Mouse (Mus musculus): Measurements from ENCODE around the gene Tbc1d1. TPM values are rescaled to one million over a fixed set of nuclear protein-coding genes. Genes with fewer than 3 reads are reported as not detected.

The Tbc1d1 gene
- polyA plus RNA-seq, 1 experiment from 2014 or later, result 58.7 TPM

DNA sequence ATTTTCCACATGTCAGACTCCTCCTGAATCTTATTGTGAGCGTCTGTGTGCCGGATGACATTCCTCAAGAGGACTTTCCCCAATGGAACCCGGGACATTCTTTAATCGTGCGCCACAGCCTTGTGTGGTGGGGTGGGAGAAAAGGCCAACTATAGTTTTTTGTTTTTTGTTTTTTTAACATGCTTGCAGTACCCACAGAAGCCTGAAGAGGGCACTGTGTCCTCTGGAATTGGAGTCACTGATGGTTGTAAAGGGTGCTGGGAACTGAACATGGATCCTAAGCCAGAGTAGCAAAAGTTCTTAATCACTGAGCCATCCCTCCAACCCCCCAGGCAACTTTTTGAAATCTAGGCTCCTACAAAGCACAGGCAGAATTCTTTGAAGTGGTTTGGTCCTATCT is 34.8 kb downstream of the Tbc1d1 start:
- ATAC-seq (ENCODE audit: insufficient read depth) (no peak), DNase-seq (no peak)
- peak; percentile 32 for TF ChIP-seq CTCF (IDR thresholded peaks at IDR 0.05; ENCODE audit: low read depth)
- 93% methylated on average over 5 of the region's 5 CpGs for WGBS
- Histone ChIP-seq H3K36me3 (ENCODE audit: insufficient read depth) (peaks cover 8% of the 10 kb centered on the region), H3K9me3 (ENCODE audit: low read depth, low read length) (peaks cover 5% of the 10 kb centered on the region; the same call in 1 of the 2 replicates), H3K4me1 (ENCODE audit: insufficient read depth) (no peaks in the 10 kb centered on the region), H3K4me3 (ENCODE audit: low read depth, low read length) (no peak overlapping the region), H3K27ac (ENCODE audit: low read depth) (no peak overlapping the region), H3K27me3 (ENCODE audit: insufficient read depth, low read length) (no peaks in the 10 kb centered on the region), H3K9ac (no peak overlapping the region), H3K4me2 (no peak overlapping the region)

DNA sequence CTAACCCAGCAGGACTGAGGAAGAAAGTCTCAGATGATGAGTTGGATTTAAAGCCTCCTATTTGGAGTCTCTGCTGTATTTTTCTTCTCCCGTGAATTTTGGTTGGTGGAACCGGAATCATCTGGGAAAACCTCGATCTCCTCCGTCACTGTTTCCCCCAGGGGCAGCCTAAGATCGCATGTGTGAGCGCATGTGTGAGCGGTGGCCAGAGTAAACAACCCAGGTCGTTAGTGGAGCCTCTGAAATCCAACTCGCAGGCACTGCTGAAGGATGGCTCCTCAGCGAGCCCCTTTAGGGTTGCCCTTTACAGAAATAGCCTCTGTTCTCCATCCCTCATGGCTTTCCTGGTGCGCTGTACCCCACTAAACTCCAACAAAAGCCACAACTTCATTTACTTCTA is 37.2 kb downstream of the Tbc1d1 start:
- H3K4me1 ChIP-seq (ENCODE audit: insufficient read depth), result peaks cover 10% of the 10 kb centered on the region; the same call in 1 of the 2 replicates
- no peak overlapping the region for H3K27ac ChIP-seq (ENCODE audit: low read depth)
- DNase-seq (peak; percentile 56), ATAC-seq (ENCODE audit: insufficient read depth) (0 out of 2 replicates have a peak, but pooled peaks have one; percentile 51)
- no peaks in the 10 kb centered on the region for H3K27me3 ChIP-seq (ENCODE audit: insufficient read depth, low read length)
- H3K4me2 ChIP-seq, result no peak overlapping the region
- TF ChIP-seq CTCF (IDR thresholded peaks at IDR 0.05; ENCODE audit: low read depth), result no peak
- 31% methylated on average over 11 of the region's 11 CpGs for WGBS
- H3K4me3 ChIP-seq (ENCODE audit: low read depth, low read length), result no peak overlapping the region
- peaks cover 13% of the 10 kb centered on the region for H3K36me3 ChIP-seq (ENCODE audit: insufficient read depth)
- no peak overlapping the region for H3K9ac ChIP-seq
- peaks cover 5% of the 10 kb centered on the region; the same call in 1 of the 2 replicates for H3K9me3 ChIP-seq (ENCODE audit: low read depth, low read length)

DNA sequence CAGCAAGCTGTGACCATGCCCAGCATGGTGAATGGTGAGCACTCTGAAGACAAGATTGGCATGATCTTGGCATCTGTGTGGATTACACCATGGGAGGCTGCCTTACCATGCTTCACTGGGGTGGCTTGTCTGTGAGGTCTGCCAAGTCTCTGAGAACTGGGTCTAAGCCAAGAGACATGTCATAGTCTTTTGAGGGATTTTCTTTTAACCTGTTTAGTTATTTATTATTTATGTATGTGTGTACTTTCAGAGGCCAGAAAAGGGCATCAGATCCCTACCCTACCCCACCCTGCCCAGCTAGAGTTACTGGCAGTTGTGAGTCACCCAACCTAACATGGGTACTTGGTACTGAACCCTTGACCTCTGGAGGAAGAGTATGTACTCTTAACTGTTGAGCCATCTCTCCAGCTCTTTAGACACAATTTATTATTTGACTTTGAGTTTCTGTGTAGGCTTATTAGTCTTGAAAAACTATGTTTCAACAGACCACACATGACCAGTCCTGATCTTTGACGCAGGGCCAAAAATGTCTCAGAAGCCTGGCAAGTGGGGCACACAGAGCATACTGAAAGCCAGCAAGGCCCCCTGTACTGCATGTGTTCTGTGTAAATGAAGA is 40.3 kb downstream of the Tbc1d1 start:
- peaks cover 10% of the 10 kb centered on the region; the same call in 1 of the 2 replicates for H3K4me1 ChIP-seq (ENCODE audit: insufficient read depth)
- H3K27me3 ChIP-seq (ENCODE audit: insufficient read depth, low read length), result no peaks in the 10 kb centered on the region
- DNase-seq, result no peak
- peak; percentile 19; the same call in 1 of the 2 replicates for ATAC-seq (ENCODE audit: insufficient read depth)
- 75% methylated on average over 1 of the region's 1 CpGs for WGBS
- H3K9me3 ChIP-seq (ENCODE audit: low read depth, low read length), result no peaks in the 10 kb centered on the region; the same call in 1 of the 2 replicates
- H3K4me2 ChIP-seq, result no peak overlapping the region
- H3K36me3 ChIP-seq (ENCODE audit: insufficient read depth), result 0 out of 2 replicates have a peak, but pooled peaks cover 5% of the 10 kb centered on the region
- H3K27ac ChIP-seq (ENCODE audit: low read depth), result peak overlapping the region; percentile 30; the same call in 1 of the 2 replicates
- no peak overlapping the region for H3K4me3 ChIP-seq (ENCODE audit: low read depth, low read length)
- no peak overlapping the region for H3K9ac ChIP-seq
- no peak for TF ChIP-seq CTCF (IDR thresholded peaks at IDR 0.05; ENCODE audit: low read depth)

DNA sequence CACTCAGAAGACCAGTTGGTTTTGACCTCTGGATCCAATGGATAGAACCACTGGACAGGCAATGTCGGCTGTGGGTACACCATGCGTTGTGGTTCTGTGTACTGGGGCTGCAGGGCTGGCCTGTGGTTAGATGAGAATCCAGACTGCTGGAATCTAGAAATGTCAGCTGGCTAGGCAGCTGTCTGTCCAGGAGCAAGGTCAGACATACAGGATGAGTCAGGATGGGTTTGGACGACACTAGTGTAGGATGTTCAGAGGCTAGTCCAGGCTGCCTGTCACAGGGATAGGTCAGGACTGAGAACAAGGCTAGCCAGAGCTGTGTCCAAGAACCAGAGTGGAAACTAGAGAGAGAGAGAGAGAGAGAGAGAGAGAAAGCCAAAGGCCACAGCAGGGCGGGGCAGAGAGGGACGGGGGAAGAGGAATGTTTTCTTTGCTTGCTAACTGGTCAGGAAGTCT is 40.8 kb downstream of the Tbc1d1 start:
- H3K4me3 ChIP-seq (ENCODE audit: low read depth, low read length), result no peak overlapping the region
- H3K4me1 ChIP-seq (ENCODE audit: insufficient read depth), result peaks cover 10% of the 10 kb centered on the region; the same call in 1 of the 2 replicates
- H3K27me3 ChIP-seq (ENCODE audit: insufficient read depth, low read length), result no peaks in the 10 kb centered on the region
- DNase-seq (no peak), ATAC-seq (ENCODE audit: insufficient read depth) (peak; percentile 24; the same call in 1 of the 2 replicates)
- H3K36me3 ChIP-seq (ENCODE audit: insufficient read depth), result 0 out of 2 replicates have a peak, but pooled peaks cover 5% of the 10 kb centered on the region
- peak overlapping the region; percentile 30; the same call in 1 of the 2 replicates for H3K27ac ChIP-seq (ENCODE audit: low read depth)
- H3K9me3 ChIP-seq (ENCODE audit: low read depth, low read length), result no peaks in the 10 kb centered on the region
- H3K4me2 ChIP-seq, result no peak overlapping the region
- no peak overlapping the region for H3K9ac ChIP-seq
- 61% methylated on average over 5 of the region's 5 CpGs for WGBS
- no peak for TF ChIP-seq CTCF (IDR thresholded peaks at IDR 0.05; ENCODE audit: low read depth)

DNA sequence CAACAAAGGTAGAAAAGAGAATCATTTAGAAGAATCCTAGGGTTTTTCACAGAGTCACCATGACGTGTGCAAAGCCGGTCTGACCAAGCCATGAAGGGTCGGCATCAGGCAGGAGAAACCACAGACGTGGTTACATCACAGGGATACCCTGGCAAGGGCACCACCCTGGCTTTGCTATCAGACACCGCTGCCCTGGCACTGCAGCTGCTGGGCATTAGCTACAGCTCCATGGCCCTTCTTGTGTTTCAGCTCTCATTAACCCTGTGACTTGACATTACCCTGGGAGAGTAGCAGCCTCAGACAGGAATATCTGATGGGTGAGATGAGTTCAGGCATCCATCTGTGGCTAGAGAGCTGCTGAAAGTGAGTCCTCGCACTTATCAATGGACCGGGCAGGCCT is 42.5 kb downstream of the Tbc1d1 start:
- ATAC-seq (ENCODE audit: insufficient read depth), result no peak
- WGBS, result 88% methylated on average over 7 of the region's 7 CpGs
- no peak for TF ChIP-seq CTCF (IDR thresholded peaks at IDR 0.05; ENCODE audit: low read depth)

DNA sequence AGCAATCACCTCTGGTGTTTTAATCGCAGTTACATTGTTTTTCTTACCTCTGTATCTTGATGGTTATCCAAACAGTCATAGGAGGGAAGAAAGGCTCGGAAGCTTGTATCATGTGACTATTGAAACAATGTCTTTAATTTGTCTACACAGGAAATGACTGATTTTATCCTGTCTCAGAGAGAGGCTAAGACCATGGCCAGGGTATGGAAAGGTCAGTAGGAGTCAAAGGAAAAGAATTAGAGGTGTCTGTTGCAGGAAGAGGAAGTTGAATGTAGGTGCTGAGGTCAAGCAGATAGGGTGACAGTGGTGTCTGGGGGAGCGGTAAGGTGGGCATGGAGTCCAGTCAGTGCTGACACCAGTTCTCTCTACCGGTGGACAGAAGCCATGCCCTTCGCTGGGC is 45.0 kb downstream of the Tbc1d1 start:
- H3K27ac ChIP-seq (ENCODE audit: low read depth), result no peak overlapping the region
- no peak for DNase-seq
- TF ChIP-seq CTCF (IDR thresholded peaks at IDR 0.05; ENCODE audit: low read depth), result no peak
- 0 out of 2 replicates have a peak, but pooled peaks have one; percentile 13 for ATAC-seq (ENCODE audit: insufficient read depth)
- no peak overlapping the region for H3K9ac ChIP-seq
- 0 out of 2 replicates have a peak, but pooled peaks cover 5% of the 10 kb centered on the region for H3K36me3 ChIP-seq (ENCODE audit: insufficient read depth)
- WGBS, result 49% methylated on average over 5 of the region's 5 CpGs
- H3K4me1 ChIP-seq (ENCODE audit: insufficient read depth), result peaks cover 9% of the 10 kb centered on the region; the same call in 1 of the 2 replicates
- no peak overlapping the region for H3K4me2 ChIP-seq
- no peak overlapping the region for H3K4me3 ChIP-seq (ENCODE audit: low read depth, low read length)
- no peaks in the 10 kb centered on the region for H3K27me3 ChIP-seq (ENCODE audit: insufficient read depth, low read length)
- H3K9me3 ChIP-seq (ENCODE audit: low read depth, low read length), result no peaks in the 10 kb centered on the region

More for the DNA sequence above, 42.5 kb downstream of the Tbc1d1 start:
- Histone ChIP-seq H3K27ac (ENCODE audit: low read depth) (no peak overlapping the region), H3K9ac (no peak overlapping the region), H3K36me3 (ENCODE audit: insufficient read depth) (0 out of 2 replicates have a peak, but pooled peaks cover 5% of the 10 kb centered on the region), H3K9me3 (ENCODE audit: low read depth, low read length) (no peaks in the 10 kb centered on the region), H3K4me2 (no peak overlapping the region), H3K4me1 (ENCODE audit: insufficient read depth) (peaks cover 10% of the 10 kb centered on the region; the same call in 1 of the 2 replicates), H3K27me3 (ENCODE audit: insufficient read depth, low read length) (no peaks in the 10 kb centered on the region), H3K4me3 (ENCODE audit: low read depth, low read length) (no peak overlapping the region)
- DNase-seq, result no peak

DNA sequence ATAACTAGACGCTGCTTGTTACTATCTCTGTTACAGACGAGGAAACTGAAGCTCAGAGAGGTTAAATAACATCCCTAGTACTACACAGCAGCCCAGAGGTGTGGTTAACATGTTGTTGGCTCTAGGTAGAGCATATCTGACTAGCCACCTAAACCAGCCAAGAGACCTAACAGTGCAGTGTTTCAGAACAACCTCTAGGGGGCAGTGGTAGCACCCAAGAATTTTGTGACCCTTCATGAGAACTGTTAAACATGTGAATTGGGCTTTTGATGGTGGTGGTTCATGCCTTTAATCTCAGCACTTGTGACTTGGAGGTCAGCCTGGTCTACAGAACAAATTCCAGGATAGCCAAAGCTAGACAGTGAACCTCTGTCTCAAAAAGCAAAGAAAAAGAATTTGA is 46.2 kb downstream of the Tbc1d1 start:
- 0 out of 2 replicates have a peak, but pooled peaks cover 5% of the 10 kb centered on the region for H3K36me3 ChIP-seq (ENCODE audit: insufficient read depth)
- ATAC-seq (ENCODE audit: insufficient read depth) (no peak), DNase-seq (peak; percentile 80)
- H3K4me1 ChIP-seq (ENCODE audit: insufficient read depth), result no peaks in the 10 kb centered on the region
- WGBS, result 32% methylated on average over 2 of the region's 2 CpGs
- H3K9ac ChIP-seq, result no peak overlapping the region
- no peak overlapping the region for H3K27ac ChIP-seq (ENCODE audit: low read depth)
- no peaks in the 10 kb centered on the region for H3K27me3 ChIP-seq (ENCODE audit: insufficient read depth, low read length)
- TF ChIP-seq CTCF (IDR thresholded peaks at IDR 0.05; ENCODE audit: low read depth), result peak; percentile 92
- H3K4me2 ChIP-seq, result no peak overlapping the region
- H3K4me3 ChIP-seq (ENCODE audit: low read depth, low read length), result no peak overlapping the region
- H3K9me3 ChIP-seq (ENCODE audit: low read depth, low read length), result no peaks in the 10 kb centered on the region
